Mouse (Mus musculus): ENCODE data around the gene Dhx29.

The Dhx29 gene

GRCm38 (mm10) chr13:112927287-112928001 is at the start of gene Dhx29, which contains the start of gene Mtrex:
TSS of gene Dhx29 (plus strand) at chr13:112927454.
TSS of gene Mtrex (minus strand) at chr13:112927398.
- DNase-seq (ENCODE audit: low spot score): peak; percentile 99

DNA sequence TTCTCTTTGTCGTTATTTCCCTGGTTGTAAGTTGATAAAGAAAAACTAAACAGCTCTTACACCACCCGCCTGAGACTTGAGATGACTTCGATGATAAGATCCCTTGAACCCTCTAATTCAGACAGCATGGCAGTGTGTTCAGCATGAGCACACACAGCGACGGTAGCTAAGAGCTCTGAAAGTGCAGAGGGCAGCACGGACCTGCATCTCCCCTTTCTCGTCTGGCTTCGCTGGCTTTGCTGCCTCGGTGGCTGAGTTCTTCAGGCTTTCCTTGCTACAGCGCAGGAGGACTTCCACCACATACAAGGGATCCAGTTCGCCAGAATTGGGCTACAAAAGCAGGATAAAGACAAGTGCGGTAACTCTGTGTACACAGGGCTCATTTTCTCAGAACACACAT is 40.0 kb upstream of the Dhx29 start:
- DNase-seq (ENCODE audit: low spot score): no peak

DNA sequence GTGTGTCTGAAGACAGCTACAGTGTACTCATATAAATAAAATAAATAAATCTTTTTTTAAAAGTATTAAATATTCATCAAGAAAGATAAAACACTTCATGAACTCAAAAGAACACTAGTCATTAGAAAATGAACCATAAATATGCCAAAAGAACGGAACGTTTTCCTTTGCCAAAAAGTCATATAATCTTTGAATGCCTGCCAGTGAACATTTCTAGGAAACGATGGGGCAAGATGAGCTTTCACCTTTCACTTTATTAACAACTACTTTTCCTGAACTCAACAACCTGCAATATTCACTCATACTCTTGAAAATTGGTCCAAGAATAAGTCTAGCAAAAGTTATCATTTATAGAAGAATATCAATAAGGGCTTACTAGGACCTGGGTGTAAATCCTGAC is 25.1 kb upstream of the Dhx29 start:
- DNase-seq (ENCODE audit: low spot score): no peak

- peak; percentile 35 for DNase-seq (ENCODE audit: low spot score)
Observed at GRCm38 (mm10) chr13:112909663-112910062, 17.6 kb upstream of the Dhx29 start.

DNA sequence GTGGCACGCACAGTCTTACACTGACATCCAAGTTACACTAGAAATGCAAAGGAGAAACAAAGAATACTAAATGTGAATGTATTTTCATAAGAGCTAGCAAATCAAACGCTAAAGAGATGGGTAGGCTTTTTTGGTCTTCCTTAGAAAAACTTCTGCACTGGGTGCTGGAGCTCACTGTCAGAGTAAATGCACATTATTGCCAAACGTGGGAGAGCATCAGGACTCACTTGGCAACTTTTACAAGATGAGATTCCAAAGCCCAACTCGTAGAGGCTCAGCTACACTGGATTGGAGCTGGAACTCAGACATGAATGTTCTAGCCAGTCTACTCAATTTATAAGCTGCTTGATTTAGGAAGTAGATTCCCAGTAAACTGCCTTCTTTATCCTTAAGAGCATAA is 16.8 kb upstream of the Dhx29 start:
- no peak for DNase-seq (ENCODE audit: low spot score)

- DNase-seq (ENCODE audit: low spot score): no peak
Observed at GRCm38 (mm10) chr13:112919141-112919865, 8.0 kb upstream of the Dhx29 start.

DNA sequence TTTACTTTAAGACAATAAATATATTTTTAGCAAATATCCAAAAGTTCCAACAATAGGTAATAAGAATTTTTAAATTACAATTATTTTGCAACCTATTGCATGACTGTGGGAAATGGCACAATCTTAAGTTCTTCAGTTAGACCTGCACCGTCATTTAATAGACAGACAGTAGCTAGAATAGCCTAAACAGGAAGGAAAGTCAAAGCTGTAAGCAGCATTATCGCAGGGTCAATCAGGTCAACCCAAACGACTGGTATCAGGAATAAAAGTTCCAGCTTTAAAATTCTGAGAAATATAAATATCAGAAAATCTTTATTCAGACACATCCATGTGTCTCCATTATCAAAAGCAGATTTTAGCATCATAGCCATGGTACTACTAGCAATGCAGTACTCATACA is 6.3 kb upstream of the Dhx29 start:
- no peak for DNase-seq (ENCODE audit: low spot score)

- DNase-seq (ENCODE audit: low spot score): no peak
Observed at GRCm38 (mm10) chr13:112925266-112925665, 2.0 kb upstream of the Dhx29 start.

GRCm38 (mm10) chr13:112925976-112926375 is 1.3 kb upstream of the Dhx29 start:
- no peak for DNase-seq (ENCODE audit: low spot score)

GRCm38 (mm10) chr13:112926796-112927195 is 458 bp upstream of the Dhx29 start:
- DNase-seq (ENCODE audit: low spot score): no peak

- DNase-seq (ENCODE audit: low spot score): no peak
Observed at GRCm38 (mm10) chr13:112928038-112928668, 899 bp downstream of the Dhx29 start.

DNA sequence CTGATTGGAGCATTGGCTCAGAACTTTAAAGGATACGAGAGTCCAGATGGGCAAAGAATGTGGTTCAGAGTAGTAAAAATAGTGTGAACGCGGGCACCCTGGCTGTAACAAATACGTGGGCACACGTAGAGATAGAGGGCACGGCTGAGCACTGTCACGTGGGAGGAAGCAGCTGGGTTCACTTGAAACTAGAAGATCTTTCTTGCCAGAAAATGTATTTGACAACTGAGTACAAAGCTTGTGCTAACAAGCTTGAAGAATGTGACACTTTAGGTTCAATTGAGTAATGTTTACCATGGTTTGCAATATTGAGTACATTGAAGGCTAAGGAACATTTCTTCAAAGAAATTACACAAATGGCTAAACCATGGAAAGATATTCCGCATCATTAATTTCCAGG is 10.9 kb downstream of the Dhx29 start:
- peak; percentile 19 for DNase-seq (ENCODE audit: low spot score)

- DNase-seq (ENCODE audit: low spot score): peak; percentile 49
Observed at GRCm38 (mm10) chr13:112941879-112942330, 14.7 kb downstream of the Dhx29 start.

DNA sequence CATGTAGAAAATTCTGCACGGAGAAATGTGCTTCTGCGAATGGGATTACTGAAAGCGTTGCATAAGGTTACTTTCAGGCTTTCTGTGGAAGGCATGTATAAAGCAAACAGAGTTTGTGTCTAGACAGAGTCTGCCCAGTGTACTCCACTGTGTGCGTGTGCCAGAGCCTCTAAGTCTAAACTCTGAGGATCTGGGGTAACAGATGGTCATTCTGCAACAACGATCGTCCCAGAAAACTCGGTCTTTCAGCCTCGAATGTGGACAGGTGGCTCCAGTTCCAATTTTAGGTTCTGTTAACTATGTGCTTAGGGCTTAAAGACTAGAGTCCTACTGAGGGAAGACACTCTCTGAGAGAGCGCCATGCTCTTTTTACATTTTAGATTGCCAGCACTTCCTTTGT is 18.1 kb downstream of the Dhx29 start:
- DNase-seq (ENCODE audit: low spot score): peak; percentile 31

- DNase-seq (ENCODE audit: low spot score): no peak
Observed at GRCm38 (mm10) chr13:112945900-112946299, 18.6 kb downstream of the Dhx29 start.

GRCm38 (mm10) chr13:112954067-112954466 is 26.8 kb downstream of the Dhx29 start:
- DNase-seq (ENCODE audit: low spot score): peak; percentile 43

- no peak for DNase-seq (ENCODE audit: low spot score)
Observed at GRCm38 (mm10) chr13:112963081-112963480, 35.8 kb downstream of the Dhx29 start.

DNA sequence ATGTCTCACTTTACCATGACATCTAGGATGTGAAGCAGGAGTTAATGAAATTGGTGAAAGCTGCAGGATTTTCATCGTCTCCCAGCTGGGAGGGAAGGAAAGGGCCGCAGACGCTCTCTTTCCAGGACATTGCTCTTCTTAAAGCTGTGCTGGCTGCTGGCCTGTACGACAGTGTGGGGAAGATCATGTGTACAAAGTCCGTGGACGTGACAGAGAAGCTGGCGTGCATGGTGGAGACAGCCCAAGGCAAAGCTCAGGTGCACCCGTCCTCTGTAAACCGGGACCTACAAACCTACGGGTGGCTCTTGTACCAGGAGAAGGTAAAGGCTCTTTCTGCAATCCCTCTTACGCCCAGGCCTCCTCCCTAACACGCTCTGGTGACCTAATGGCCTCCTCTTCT is 37.2 kb downstream of the Dhx29 start:
- no peak for DNase-seq (ENCODE audit: low spot score)

DNA sequence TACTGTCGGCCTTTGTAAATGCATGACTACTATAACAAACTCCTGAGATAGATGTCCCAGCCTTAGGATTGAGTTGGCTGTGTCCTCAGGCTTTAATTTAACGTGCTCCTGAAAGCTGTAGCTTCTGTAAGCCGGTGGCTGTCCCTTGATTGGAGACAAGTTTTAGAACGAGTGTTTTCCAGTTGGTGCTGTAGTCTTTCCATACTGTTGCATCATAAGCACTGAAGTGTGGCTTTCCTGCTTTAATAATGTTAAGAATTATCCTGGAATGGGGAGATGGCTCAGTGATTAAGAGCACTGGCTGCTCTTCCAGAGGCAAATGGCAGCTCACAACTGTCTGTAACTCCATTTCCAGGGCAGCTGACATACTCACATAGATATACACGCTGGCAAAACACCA is 40.0 kb downstream of the Dhx29 start:
- no peak for DNase-seq (ENCODE audit: low spot score)

DNA sequence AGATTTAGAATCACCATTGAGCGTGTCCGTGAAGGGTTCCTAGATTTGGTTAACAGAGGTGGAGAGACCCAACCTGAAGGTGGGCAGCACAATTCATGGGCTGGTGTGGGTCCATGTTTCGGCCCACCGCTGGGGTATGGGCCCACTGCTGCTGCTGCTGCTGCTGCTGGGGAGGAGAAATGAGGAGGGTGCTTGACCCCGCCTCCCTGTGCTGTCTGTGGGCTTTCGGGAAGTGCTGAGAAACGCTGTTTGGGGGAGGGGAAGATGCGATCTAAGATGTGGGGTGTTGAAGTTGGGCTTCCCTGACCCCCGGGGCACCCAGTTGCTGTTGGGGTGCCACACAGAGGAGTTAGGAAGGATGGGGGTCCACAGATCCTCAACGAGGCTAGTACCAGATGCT is 49.5 kb downstream of the Dhx29 start:
- DNase-seq (ENCODE audit: low spot score): no peak

GRCm38 (mm10) chr13:112985605-112986450 is 58.6 kb downstream of the Dhx29 start:
- no peak for DNase-seq (ENCODE audit: low spot score)

GRCm38 (mm10) chr13:112986451-112986950 is 59.2 kb downstream of the Dhx29 start:
- no peak for DNase-seq (ENCODE audit: low spot score)
